Mouse (Mus musculus) liver, embryonic 15.5 days (tissue): Measurements from ENCODE around the gene Fam81a. TPM values are rescaled to one million over a fixed set of nuclear protein-coding genes. Genes with fewer than 3 reads are reported as not detected.

Experiments
- ATAC-seq: fragments of 200-750 bp; cut with Nextera tagmentation; 2 replicates; pipeline ENCODE4 v1.8.0; 2017; ENCODE audit warnings: moderate number of reproducible peaks, mild to moderate bottlenecking, moderate library complexity; ENCODE audit not compliant: insufficient read depth
- H3K27ac ChIP-seq: fragments of 300-500 bp; sonication (generic); replicated peaks from 2 replicates; pipeline ENCODE4 v1.5.1; 2015; ENCODE audit warnings: mild to moderate bottlenecking, inconsistent platforms
- H3K27me3 ChIP-seq: fragments of 300-500 bp; sonication (generic); 2 replicates; pipeline ENCODE4 v1.6.1; 2015; ENCODE audit warnings: mild to moderate bottlenecking, inconsistent platforms
- H3K36me3 ChIP-seq: fragments of 300-500 bp; sonication (generic); replicated peaks from 2 replicates; pipeline ENCODE4 v1.6.1; 2015; ENCODE audit warnings: moderate library complexity, mild to moderate bottlenecking, inconsistent platforms
- H3K4me1 ChIP-seq: fragments of 300-500 bp; sonication (generic); replicated peaks from 2 replicates; pipeline ENCODE4 v1.6.1; 2015; ENCODE audit warnings: inconsistent platforms
- H3K4me2 ChIP-seq: fragments of 300-500 bp; sonication (generic); 2 replicates; pipeline ENCODE4 v1.6.1; 2015; ENCODE audit warnings: moderate library complexity, mild to moderate bottlenecking, inconsistent platforms
- H3K4me3 ChIP-seq: fragments of 300-500 bp; sonication (generic); replicated peaks from 2 replicates; pipeline ENCODE4 v1.5.1; 2015; ENCODE audit warnings: mild to moderate bottlenecking, inconsistent platforms
- H3K9ac ChIP-seq: fragments of 300-500 bp; sonication (generic); 2 replicates; pipeline ENCODE4 v1.6.1; 2015; ENCODE audit warnings: moderate library complexity, mild to moderate bottlenecking, inconsistent platforms
- H3K9me3 ChIP-seq: fragments of 300-500 bp; sonication (generic); replicated peaks from 2 replicates; pipeline ENCODE4 v1.6.1; 2016; ENCODE audit warnings: inconsistent platforms
- WGBS: fragments of 180-500 bp; shearing (Covaris S2); methylation state at CpG from one replicate; pipeline ENCODE4 v1.1.7; 2015; ENCODE audit warnings: mixed read lengths; ENCODE audit not compliant: insufficient replicate concordance; 5-methylcytosine and 5-hydroxymethylcytosine counted together
- polyA plus RNA-seq: library from polyadenylated mRNA; unstranded; fragments of >200 nt; fragmentation: Nextera tagmentation; extraction: Ambion mirVana; gene quantifications from 2 replicates; pipeline ENCODE4 v1.2.1, GENCODE M21; 2015

The Fam81a gene
- polyA plus RNA-seq, 1 experiment from 2014 or later, result 0.52 TPM

- no peak overlapping the region for H3K27ac ChIP-seq
- H3K4me2 ChIP-seq, result no peak overlapping the region
- WGBS, result 48% methylated on average over 3 of the region's 3 CpGs
- 0 out of 2 replicates have a peak, but pooled peaks cover 3% of the 10 kb centered on the region for H3K9me3 ChIP-seq
- no peaks in the 10 kb centered on the region for H3K36me3 ChIP-seq
- peaks cover 6% of the 10 kb centered on the region; the same call in 1 of the 2 replicates for H3K4me1 ChIP-seq
- no peak overlapping the region for H3K4me3 ChIP-seq
- H3K9ac ChIP-seq, result no peak overlapping the region
- ATAC-seq, result no peak
- H3K27me3 ChIP-seq, result no peaks in the 10 kb centered on the region; the same call in 1 of the 2 replicates
Observed at GRCm38 (mm10) chr9:70052730-70053129, 89.6 kb downstream of the Fam81a start.

GRCm38 (mm10) chr9:70049839-70050238 lies 92.5 kb downstream of the Fam81a start:
- H3K36me3 ChIP-seq, result no peaks in the 10 kb centered on the region
- H3K4me1 ChIP-seq, result peaks cover 27% of the 10 kb centered on the region
- H3K9ac ChIP-seq, result no peak overlapping the region
- no peak for ATAC-seq
- H3K27me3 ChIP-seq, result no peaks in the 10 kb centered on the region
- H3K27ac ChIP-seq, result no peak overlapping the region
- WGBS, result 18% methylated on average over 8 of the region's 8 CpGs
- H3K9me3 ChIP-seq, result no peaks in the 10 kb centered on the region
- no peak overlapping the region for H3K4me2 ChIP-seq
- no peak overlapping the region for H3K4me3 ChIP-seq

- WGBS, result 39% methylated on average over 3 of the region's 3 CpGs
- Histone ChIP-seq H3K9me3 (no peaks in the 10 kb centered on the region), H3K4me3 (no peak overlapping the region), H3K9ac (no peak overlapping the region), H3K27ac (no peak overlapping the region), H3K4me1 (peaks cover 30% of the 10 kb centered on the region), H3K36me3 (no peaks in the 10 kb centered on the region), H3K4me2 (no peak overlapping the region), H3K27me3 (no peaks in the 10 kb centered on the region)
- no peak for ATAC-seq
Observed at GRCm38 (mm10) chr9:70049416-70049783, 93.0 kb downstream of the Fam81a start.

DNA sequence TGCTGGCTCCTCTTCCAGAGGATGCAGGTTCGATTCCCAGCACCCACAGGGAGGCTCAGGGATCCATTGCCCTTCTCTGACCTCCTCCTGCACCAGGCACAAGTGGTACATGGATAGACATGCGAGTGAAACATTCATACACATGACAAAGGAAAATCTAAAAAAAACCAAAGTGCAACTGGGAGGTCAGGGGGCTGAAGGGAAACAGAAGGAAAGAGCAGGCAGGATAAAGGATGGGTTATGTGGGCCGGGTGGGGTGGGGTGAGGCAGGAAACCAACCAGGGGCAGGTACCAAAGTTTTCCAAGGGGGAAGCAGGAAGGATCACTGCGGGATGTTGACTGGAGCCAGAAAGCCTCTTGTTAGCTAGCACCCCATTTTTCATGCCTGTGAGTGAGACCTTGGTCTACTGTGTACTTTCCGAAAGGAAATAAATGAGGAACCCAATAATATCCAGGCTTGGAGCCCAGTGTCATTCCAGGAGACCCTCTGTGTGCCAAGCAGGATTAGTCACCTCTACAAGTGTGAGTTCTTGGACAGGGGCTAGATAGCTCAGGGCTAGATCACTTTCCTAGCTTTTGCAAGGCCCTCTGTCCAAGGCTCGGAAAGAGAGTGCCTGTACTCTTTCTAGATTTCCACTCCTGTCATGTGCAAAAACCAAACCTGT lies 93.5 kb downstream of the Fam81a start:
- ATAC-seq, result no peak
- H3K9me3 ChIP-seq, result no peaks in the 10 kb centered on the region
- H3K36me3 ChIP-seq, result no peaks in the 10 kb centered on the region
- H3K27me3 ChIP-seq, result no peaks in the 10 kb centered on the region
- no peak overlapping the region for H3K4me2 ChIP-seq
- H3K27ac ChIP-seq, result no peak overlapping the region
- no peak overlapping the region for H3K4me3 ChIP-seq
- H3K4me1 ChIP-seq, result peaks cover 36% of the 10 kb centered on the region
- no peak overlapping the region for H3K9ac ChIP-seq
- WGBS, result 40% methylated on average over 6 of the region's 6 CpGs

GRCm38 (mm10) chr9:70048280-70048679 lies 94.1 kb downstream of the Fam81a start:
- H3K27me3 ChIP-seq, result no peaks in the 10 kb centered on the region
- no peaks in the 10 kb centered on the region for H3K36me3 ChIP-seq
- no peak overlapping the region for H3K27ac ChIP-seq
- no peak overlapping the region for H3K4me2 ChIP-seq
- 51% methylated on average over 5 of the region's 5 CpGs for WGBS
- no peak overlapping the region for H3K4me3 ChIP-seq
- peaks cover 38% of the 10 kb centered on the region for H3K4me1 ChIP-seq
- H3K9me3 ChIP-seq, result no peaks in the 10 kb centered on the region
- ATAC-seq, result no peak
- no peak overlapping the region for H3K9ac ChIP-seq

DNA sequence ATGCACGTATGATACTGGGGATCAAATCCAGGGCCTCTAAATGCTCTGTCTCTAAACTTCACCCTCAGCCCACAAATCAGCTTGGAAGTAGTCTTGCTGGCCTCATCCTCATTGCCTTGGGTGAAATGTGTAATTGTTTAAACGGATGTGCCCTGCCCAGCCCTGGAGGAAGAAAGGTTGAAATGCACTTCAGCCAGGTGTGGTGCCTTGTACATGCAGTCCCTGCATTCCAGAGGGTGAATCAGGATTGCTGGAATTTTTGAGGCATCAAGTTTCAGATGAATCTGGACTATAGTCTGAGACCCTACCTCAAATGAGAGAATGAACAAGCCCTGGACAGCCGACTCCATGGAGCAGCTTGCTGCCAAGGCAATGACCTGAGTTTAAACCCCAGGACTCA lies 94.5 kb downstream of the Fam81a start:
- WGBS, result 64% methylated on average over 3 of the region's 3 CpGs
- Histone ChIP-seq H3K36me3 (no peaks in the 10 kb centered on the region), H3K9me3 (no peaks in the 10 kb centered on the region), H3K27ac (no peak overlapping the region), H3K4me1 (peaks cover 40% of the 10 kb centered on the region), H3K4me2 (no peak overlapping the region), H3K9ac (no peak overlapping the region), H3K27me3 (no peaks in the 10 kb centered on the region), H3K4me3 (no peak overlapping the region)
- ATAC-seq, result no peak

DNA sequence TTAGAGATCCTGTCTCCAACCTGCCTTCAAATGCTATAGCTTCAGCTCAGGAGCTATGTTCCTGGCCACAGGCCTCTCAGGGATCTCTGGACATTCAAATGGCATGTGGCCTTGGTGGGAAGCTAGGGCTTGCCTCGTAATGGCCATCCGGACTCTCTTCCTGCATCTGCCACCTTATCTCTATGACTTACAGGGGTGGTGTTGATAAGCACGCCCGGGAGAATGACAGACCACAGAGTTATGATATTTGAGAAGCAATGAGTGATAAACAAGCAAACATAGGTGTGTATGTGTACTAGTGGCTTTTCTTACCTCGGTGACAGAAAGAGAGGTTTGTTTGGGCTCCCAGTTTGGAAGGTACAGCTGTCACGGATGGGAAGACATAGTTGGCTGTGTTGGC lies 96.1 kb downstream of the Fam81a start:
- Histone ChIP-seq H3K4me3 (no peak overlapping the region), H3K4me2 (peak overlapping the region; percentile 29; the same call in 1 of the 2 replicates), H3K4me1 (peaks cover 42% of the 10 kb centered on the region), H3K9me3 (no peaks in the 10 kb centered on the region), H3K9ac (no peak overlapping the region), H3K27ac (no peak overlapping the region; the same call in 1 of the 2 replicates), H3K36me3 (no peaks in the 10 kb centered on the region), H3K27me3 (no peaks in the 10 kb centered on the region)
- peak; percentile 76 for ATAC-seq
- WGBS, result 19% methylated on average over 6 of the region's 6 CpGs

DNA sequence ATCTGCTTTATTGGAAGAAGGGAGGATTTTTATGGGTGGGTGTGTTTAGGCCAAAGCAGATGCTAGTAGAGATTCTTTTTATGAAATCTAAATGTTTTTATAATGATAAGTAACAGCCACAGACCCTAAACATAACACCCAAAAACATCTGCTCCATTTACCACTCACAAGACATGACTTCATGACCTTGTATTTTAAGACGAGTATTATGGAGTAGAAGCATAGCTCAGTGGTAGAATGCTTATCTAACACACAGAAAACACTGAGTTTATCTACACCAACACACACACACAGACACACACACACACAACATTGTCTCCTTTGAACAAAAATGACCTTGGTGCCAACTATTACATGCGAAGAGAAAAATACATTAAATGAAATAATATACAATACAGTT lies 97.5 kb downstream of the Fam81a start:
- no peaks in the 10 kb centered on the region for H3K9me3 ChIP-seq
- H3K4me3 ChIP-seq, result no peak overlapping the region
- no peaks in the 10 kb centered on the region for H3K36me3 ChIP-seq
- no peak overlapping the region for H3K9ac ChIP-seq
- peak overlapping the region; percentile 57; the same call in 1 of the 2 replicates for H3K27ac ChIP-seq
- H3K27me3 ChIP-seq, result no peaks in the 10 kb centered on the region
- no peak overlapping the region for H3K4me2 ChIP-seq
- 19% methylated on average over 2 of the region's 2 CpGs for WGBS
- H3K4me1 ChIP-seq, result peaks cover 42% of the 10 kb centered on the region
- peak; percentile 72 for ATAC-seq

DNA sequence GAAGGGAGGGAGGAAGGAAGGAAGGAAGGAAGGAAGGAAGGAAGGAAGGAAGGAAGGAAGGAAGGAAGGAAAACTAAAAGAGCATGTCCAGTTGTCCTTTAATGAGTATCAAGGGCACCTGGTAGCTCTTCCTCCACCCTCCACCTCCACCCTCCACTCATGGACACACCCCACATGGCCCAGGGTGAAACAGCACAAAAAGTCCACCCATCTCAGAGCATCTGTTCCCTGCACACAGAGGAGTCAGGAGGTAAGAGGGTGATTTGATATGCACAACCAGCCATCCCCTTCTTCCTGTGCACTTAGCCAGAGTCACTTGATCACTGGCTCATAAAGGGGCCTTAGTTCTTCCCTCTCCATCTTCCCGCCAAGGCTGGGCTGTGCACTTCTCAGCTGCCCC lies 99.4 kb downstream of the Fam81a start:
- H3K9ac ChIP-seq, result no peak overlapping the region
- H3K36me3 ChIP-seq, result no peaks in the 10 kb centered on the region
- no peaks in the 10 kb centered on the region for H3K9me3 ChIP-seq
- H3K4me2 ChIP-seq, result no peak overlapping the region
- WGBS, result 87% methylated on average over 1 of the region's 1 CpGs
- peaks cover 2% of the 10 kb centered on the region; the same call in 1 of the 2 replicates for H3K27me3 ChIP-seq
- H3K27ac ChIP-seq, result no peak overlapping the region
- 0 out of 2 replicates have a peak, but pooled peaks have one; percentile 32 for ATAC-seq
- H3K4me1 ChIP-seq, result peaks cover 42% of the 10 kb centered on the region
- H3K4me3 ChIP-seq, result no peak overlapping the region

DNA sequence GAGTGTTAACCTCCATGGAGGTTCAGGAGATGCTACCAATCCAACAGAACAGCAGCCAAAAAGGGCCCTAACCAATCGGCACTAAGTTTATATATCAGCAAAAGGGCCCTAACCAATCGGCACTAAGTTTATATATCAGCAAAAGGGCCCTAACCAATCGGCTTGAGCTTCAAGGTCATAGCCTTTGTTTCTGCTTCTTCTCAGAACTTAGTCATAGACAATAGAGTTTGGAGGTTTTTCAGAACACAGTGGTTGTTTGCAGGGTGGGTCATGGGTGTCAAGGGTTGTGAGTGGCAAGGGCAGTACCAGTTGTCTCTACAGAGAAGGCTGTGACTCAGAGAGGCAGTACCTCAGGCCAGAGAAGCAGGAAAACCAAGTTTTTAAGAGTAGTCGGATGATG lies 100.2 kb downstream of the Fam81a start:
- H3K27ac ChIP-seq, result no peak overlapping the region
- peaks cover 8% of the 10 kb centered on the region; the same call in 1 of the 2 replicates for H3K27me3 ChIP-seq
- H3K36me3 ChIP-seq, result no peaks in the 10 kb centered on the region
- no peaks in the 10 kb centered on the region for H3K9me3 ChIP-seq
- no peak overlapping the region for H3K4me2 ChIP-seq
- no peak overlapping the region for H3K4me3 ChIP-seq
- 76% methylated on average over 4 of the region's 4 CpGs for WGBS
- peaks cover 42% of the 10 kb centered on the region for H3K4me1 ChIP-seq
- H3K9ac ChIP-seq, result no peak overlapping the region
- no peak for ATAC-seq

- Histone ChIP-seq H3K4me1 (peaks cover 29% of the 10 kb centered on the region), H3K27ac (no peak overlapping the region), H3K9ac (no peak overlapping the region), H3K4me2 (no peak overlapping the region), H3K4me3 (no peak overlapping the region), H3K36me3 (no peaks in the 10 kb centered on the region), H3K27me3 (peaks cover 15% of the 10 kb centered on the region), H3K9me3 (no peaks in the 10 kb centered on the region)
- ATAC-seq, result no peak
- WGBS, result 66% methylated on average over 11 of the region's 11 CpGs
Observed at GRCm38 (mm10) chr9:70040570-70040969, 101.8 kb downstream of the Fam81a start.
